Mouse (Mus musculus) yolk sac, embryonic 10.5 days (tissue): ENCODE measurements around the gene Gm11569.
"Not testable (repeated sequence)": the region's sequence is repeated elsewhere in the genome, so short reads cannot be mapped to it uniquely, and the experiment has no call there.

Source experiments
- DNase-seq: peaks from one replicate; pipeline ENCODE4 v3.0.0-alpha.2; 2017; ENCODE audit warnings: low spot score

Gm11569 gene

GRCm38 (mm10) chr11:99798832-99799231 lies at the start of gene Gm11569:
Gm11569 (minus strand) TSS chr11:99798932.
- DNase-seq, result not testable (repeated sequence)

- DNase-seq, result no peak
Observed at GRCm38 (mm10) chr11:99846746-99847145, 48.0 kb upstream of the Gm11569 start.

- DNase-seq, result no peak
Observed at GRCm38 (mm10) chr11:99842185-99842584, 43.5 kb upstream of the Gm11569 start.

GRCm38 (mm10) chr11:99837966-99838365 lies 39.2 kb upstream of the Gm11569 start, which contains the start of gene 2300003K06Rik:
2300003K06Rik (minus strand) TSS chr11:99838066.
- no peak for DNase-seq

- not testable (repeated sequence) for DNase-seq
Observed at GRCm38 (mm10) chr11:99815566-99815965, 16.8 kb upstream of the Gm11569 start, which contains the start of gene Gm11564. Gm11564 (minus strand) TSS chr11:99815666.

GRCm38 (mm10) chr11:99809792-99810191 lies 11.1 kb upstream of the Gm11569 start, which contains the start of gene Krtap4-13:
Krtap4-13 (minus strand) TSS chr11:99809892.
- not testable (repeated sequence) for DNase-seq

- not testable (repeated sequence) for DNase-seq
Observed at GRCm38 (mm10) chr11:99804346-99804745, 5.6 kb upstream of the Gm11569 start, which contains the start of gene Gm11554. Gm11554 (minus strand) TSS chr11:99804446.

GRCm38 (mm10) chr11:99793367-99793766 lies 5.4 kb downstream of the Gm11569 start, which contains the start of gene Gm11596:
Gm11596 (minus strand) TSS chr11:99793467.
- no peak for DNase-seq

GRCm38 (mm10) chr11:99784900-99785299 lies 13.8 kb downstream of the Gm11569 start, which contains the start of gene Krtap4-9:
Krtap4-9 (plus strand) TSS chr11:99785200.
- not testable (repeated sequence) for DNase-seq

GRCm38 (mm10) chr11:99780604-99781003 lies 18.1 kb downstream of the Gm11569 start, which contains the start of gene Krtap4-8:
Krtap4-8 (minus strand) TSS chr11:99780704.
- no peak for DNase-seq

GRCm38 (mm10) chr11:99778401-99778800 lies 20.3 kb downstream of the Gm11569 start:
- peak; percentile 48 for DNase-seq

- not testable (repeated sequence) for DNase-seq
Observed at GRCm38 (mm10) chr11:99772813-99773212, 25.9 kb downstream of the Gm11569 start, which contains the start of gene Gm11595. Gm11595 (minus strand) TSS chr11:99772913.

GRCm38 (mm10) chr11:99768410-99768809 lies 30.3 kb downstream of the Gm11569 start:
- no peak for DNase-seq

GRCm38 (mm10) chr11:99758877-99759276 lies 39.9 kb downstream of the Gm11569 start:
- no peak for DNase-seq
